Mouse (Mus musculus) midbrain, embryonic 15.5 days (tissue): ENCODE measurements at regions not wholly inside any gene's neighbourhood (a gene's known extent, or its start where the extent isn't known, plus 50 kb on each side); places are given as distances from the start of the nearest gene placed in this dataset.

Experiments used
- ATAC-seq: fragments of 200-750 bp; cut with Nextera tagmentation; replicated peaks from 2 replicates; pipeline ENCODE4 v1.8.0; 2017; ENCODE audit warnings: moderate TSS enrichment
- H3K27ac ChIP-seq: fragments of 300-500 bp; sonication (generic); 2 replicates; pipeline ENCODE4 v1.5.1; 2015; ENCODE audit warnings: mild to moderate bottlenecking, inconsistent platforms
- H3K27me3 ChIP-seq: fragments of 300-500 bp; sonication (generic); replicated peaks from 2 replicates; pipeline ENCODE4 v1.6.1; 2015; ENCODE audit warnings: inconsistent platforms
- H3K36me3 ChIP-seq: fragments of 300-500 bp; sonication (generic); replicated peaks from 2 replicates; pipeline ENCODE4 v1.6.1; 2015; ENCODE audit warnings: inconsistent platforms
- H3K4me1 ChIP-seq: fragments of 300-500 bp; sonication (generic); 2 replicates; pipeline ENCODE4 v1.6.1; 2015; ENCODE audit warnings: inconsistent platforms
- H3K4me2 ChIP-seq: fragments of 300-500 bp; sonication (generic); 2 replicates; pipeline ENCODE4 v1.6.1; 2015; ENCODE audit warnings: inconsistent platforms, mild to moderate bottlenecking, moderate library complexity
- H3K4me3 ChIP-seq: fragments of 300-500 bp; sonication (generic); 2 replicates; pipeline ENCODE4 v1.5.1; 2015; ENCODE audit warnings: mild to moderate bottlenecking, inconsistent platforms
- H3K9ac ChIP-seq: fragments of 300-500 bp; sonication (generic); 2 replicates; pipeline ENCODE4 v1.6.1; 2015; ENCODE audit warnings: mild to moderate bottlenecking, inconsistent platforms
- H3K9me3 ChIP-seq: fragments of 300-500 bp; sonication (generic); 2 replicates; pipeline ENCODE4 v1.6.1; 2016; ENCODE audit warnings: inconsistent platforms
- WGBS: fragments of 180-500 bp; shearing (Covaris S2); methylation state at CpG from one replicate; pipeline ENCODE4 v1.1.7; 2015; ENCODE audit warnings: mixed read lengths; 5-methylcytosine and 5-hydroxymethylcytosine counted together

DNA sequence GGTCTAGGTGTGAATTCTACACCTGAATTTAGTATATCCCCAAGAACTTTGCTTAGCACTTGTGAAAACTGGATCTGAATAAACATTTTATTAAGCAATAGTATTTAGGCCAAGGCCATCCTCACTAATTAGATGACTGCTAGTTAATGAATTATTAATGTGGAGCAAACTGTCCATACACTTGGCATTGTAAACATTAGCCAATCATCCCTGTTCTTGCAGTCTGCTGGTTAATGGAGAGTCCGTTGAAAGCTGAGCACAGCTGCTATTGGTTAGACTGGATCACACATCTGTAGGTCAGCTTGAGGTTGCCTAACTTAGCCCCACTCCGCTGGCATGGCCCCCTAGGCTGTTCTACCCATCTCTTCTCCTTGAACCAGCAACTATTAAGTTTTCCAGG is 826.2 kb upstream of the 4930452B06Rik start:
- Histone ChIP-seq H3K27ac (no peak overlapping the region), H3K27me3 (no peaks in the 10 kb centered on the region), H3K4me1 (no peaks in the 10 kb centered on the region), H3K9me3 (no peaks in the 10 kb centered on the region), H3K9ac (no peak overlapping the region), H3K4me2 (no peak overlapping the region), H3K36me3 (no peaks in the 10 kb centered on the region), H3K4me3 (no peak overlapping the region)
- WGBS = 88% methylated on average over 2 of the region's 2 CpGs
- no peak for ATAC-seq

DNA sequence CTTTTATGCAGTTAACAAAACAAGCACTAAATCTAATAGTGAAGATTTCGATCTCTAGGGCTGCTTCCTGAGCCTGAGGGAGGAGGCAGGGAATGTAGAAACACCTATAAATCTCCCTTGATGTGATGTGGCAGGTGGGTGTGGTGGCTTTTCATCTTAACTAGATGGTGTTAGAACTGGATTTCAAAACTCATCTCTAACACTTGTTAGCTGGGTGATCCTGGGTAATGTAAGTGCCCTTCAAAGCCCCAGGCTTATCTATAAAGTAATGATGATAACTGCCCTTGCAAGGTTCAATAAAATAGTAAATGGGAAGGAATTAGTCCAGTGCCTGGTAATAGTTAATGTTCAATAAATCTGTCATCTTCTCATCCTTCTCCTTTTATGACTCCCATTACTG is 822.5 kb upstream of the 4930452B06Rik start:
- H3K4me3 ChIP-seq = no peak overlapping the region
- no peak overlapping the region for H3K4me2 ChIP-seq
- no peak overlapping the region for H3K27ac ChIP-seq
- no peaks in the 10 kb centered on the region for H3K4me1 ChIP-seq
- no peak for ATAC-seq
- H3K9ac ChIP-seq = no peak overlapping the region
- H3K27me3 ChIP-seq = no peaks in the 10 kb centered on the region
- H3K36me3 ChIP-seq = no peaks in the 10 kb centered on the region
- H3K9me3 ChIP-seq = no peaks in the 10 kb centered on the region
- 54% methylated on average over 1 of the region's 1 CpGs for WGBS

DNA sequence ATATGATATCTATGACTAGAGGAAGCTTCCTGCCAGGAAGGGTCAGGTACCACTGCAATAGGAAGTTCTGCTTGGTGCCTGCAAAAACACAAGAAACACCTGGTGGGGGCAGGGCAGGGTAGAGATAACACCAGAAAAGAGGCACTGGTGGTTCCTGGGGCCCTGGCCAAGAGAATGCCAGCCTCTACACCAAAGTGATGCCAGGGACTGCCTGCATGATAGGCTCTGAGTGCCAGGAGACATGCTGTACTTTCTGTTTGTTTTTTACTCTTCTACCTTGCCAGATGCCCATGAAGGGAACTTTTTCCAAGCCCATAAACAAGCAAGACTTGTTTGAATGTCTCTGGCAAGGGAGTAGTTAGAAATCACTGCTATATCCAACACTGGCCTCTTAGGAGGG is 812.9 kb upstream of the 4930452B06Rik start:
- Histone ChIP-seq H3K27me3 (no peaks in the 10 kb centered on the region), H3K27ac (no peak overlapping the region), H3K4me3 (no peak overlapping the region), H3K9me3 (no peaks in the 10 kb centered on the region), H3K4me1 (0 out of 2 replicates have a peak, but pooled peaks cover 8% of the 10 kb centered on the region), H3K4me2 (no peak overlapping the region), H3K36me3 (no peaks in the 10 kb centered on the region), H3K9ac (no peak overlapping the region)
- no peak for ATAC-seq

DNA sequence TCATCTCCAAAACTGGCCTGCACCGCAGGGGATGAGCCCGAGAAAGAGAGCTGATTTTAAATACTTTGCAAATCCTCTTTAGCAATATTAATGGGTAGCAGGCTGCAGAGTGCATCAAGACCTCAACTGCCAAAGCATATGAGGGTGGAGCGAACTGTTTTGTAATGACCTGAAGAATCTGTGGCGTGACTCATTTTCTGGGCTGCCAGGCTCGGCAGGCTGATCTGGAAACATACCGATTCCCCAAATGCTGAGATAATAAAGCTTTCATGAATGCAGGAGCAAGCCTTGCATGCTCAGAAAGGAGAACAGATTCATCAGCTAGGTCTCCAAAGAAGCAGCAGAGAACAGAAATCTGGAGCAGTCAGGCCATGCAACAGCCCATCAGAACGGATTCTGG is 809.1 kb upstream of the 4930452B06Rik start:
- Histone ChIP-seq H3K9me3 (no peaks in the 10 kb centered on the region), H3K4me2 (no peak overlapping the region), H3K36me3 (no peaks in the 10 kb centered on the region), H3K27me3 (no peaks in the 10 kb centered on the region), H3K9ac (no peak overlapping the region), H3K4me3 (no peak overlapping the region), H3K4me1 (0 out of 2 replicates have a peak, but pooled peaks cover 8% of the 10 kb centered on the region), H3K27ac (no peak overlapping the region)
- WGBS = 52% methylated on average over 7 of the region's 7 CpGs
- no peak for ATAC-seq

DNA sequence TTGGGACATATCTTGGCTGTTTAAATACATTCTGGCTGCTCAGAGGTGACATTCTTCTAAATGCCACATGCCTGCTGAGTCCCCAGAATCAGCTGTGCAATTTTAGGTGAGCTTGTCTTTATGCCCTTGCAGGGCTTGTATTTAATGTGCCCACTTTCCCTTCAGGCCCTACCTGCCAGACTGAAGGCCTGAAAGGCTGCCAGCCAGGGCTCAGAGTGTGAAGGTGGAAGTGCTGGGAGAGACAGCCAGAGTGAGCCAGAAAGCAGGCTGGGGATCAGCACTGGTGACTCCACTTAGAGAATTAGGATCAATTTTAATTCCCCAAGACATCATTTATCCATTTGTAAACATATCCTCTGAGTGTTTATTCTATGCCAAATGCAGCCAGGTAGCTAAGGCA is 803.6 kb upstream of the 4930452B06Rik start:
- H3K4me2 ChIP-seq = no peak overlapping the region
- ATAC-seq = no peak

DNA sequence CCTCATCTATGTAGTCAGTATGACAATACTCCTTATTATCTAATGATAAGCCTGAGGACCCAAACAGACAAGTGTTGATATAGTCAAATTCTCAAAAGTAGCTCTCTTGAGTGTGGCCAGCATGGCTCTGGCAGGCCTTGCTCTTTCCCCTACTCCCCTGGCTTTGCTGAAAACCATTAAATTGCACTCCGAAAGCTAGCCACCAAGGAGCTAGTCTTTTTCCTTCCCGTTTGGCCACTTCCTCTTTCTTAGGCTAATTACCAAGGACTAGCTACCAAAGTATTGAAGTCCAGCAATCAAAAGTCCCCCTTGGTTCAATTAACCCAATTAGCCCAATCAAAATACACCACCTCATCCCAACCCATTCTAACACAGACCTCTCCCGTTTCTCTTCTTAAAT is 802.6 kb upstream of the 4930452B06Rik start:
- H3K36me3 ChIP-seq = no peaks in the 10 kb centered on the region
- 85% methylated on average over 3 of the region's 3 CpGs for WGBS
- no peak for ATAC-seq
- H3K27ac ChIP-seq = no peak overlapping the region
- no peak overlapping the region for H3K9ac ChIP-seq
- H3K4me1 ChIP-seq = no peaks in the 10 kb centered on the region
- H3K4me2 ChIP-seq = no peak overlapping the region
- no peaks in the 10 kb centered on the region for H3K27me3 ChIP-seq
- H3K4me3 ChIP-seq = no peak overlapping the region
- no peaks in the 10 kb centered on the region for H3K9me3 ChIP-seq

More for the DNA sequence above, 803.6 kb upstream of the 4930452B06Rik start:
- Histone ChIP-seq H3K27me3 (no peaks in the 10 kb centered on the region), H3K36me3 (no peaks in the 10 kb centered on the region), H3K27ac (no peak overlapping the region), H3K4me3 (no peak overlapping the region), H3K4me1 (0 out of 2 replicates have a peak, but pooled peaks cover 3% of the 10 kb centered on the region), H3K9ac (no peak overlapping the region), H3K9me3 (no peaks in the 10 kb centered on the region)

DNA sequence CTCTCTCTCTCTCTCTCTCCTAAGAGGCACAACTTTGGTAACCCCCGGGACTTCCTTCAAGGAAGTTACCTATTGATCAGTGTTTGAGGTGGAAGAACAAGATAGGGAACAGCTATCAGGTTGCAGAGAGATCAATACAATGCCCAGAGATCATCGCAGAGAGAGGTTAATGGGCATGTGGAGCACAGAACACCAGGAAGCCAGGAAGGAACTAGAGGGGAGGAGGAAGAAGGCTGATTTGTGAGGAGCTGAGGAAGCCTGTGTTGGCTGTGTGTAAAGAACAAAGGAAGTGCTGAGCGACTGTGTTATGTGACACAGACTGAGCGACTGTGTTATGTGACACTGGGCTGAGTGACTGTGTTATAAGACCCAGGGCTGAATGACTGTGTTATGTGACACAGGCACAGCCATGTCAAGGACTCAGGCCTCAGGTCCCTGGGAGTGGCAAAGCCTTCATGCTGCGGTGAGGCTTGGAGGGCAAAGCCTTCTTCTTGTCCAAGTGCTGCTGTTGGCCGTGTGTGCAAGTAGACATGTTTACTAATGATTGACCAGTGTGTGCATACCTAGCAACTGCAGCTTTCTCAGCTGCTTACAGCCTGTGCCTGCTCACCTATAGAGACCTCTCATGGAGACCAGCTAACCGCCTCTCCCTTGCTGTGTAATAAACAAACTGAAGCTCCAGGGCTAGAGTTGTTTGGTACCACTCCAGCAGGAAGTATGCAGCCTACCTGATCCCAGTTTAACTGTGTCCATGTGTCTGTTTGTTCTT is 801.8 kb upstream of the 4930452B06Rik start:
- ATAC-seq = no peak; the same call in 1 of the 2 replicates
- Histone ChIP-seq H3K4me2 (no peak overlapping the region), H3K4me3 (no peak overlapping the region), H3K36me3 (no peaks in the 10 kb centered on the region), H3K4me1 (no peaks in the 10 kb centered on the region), H3K9me3 (no peaks in the 10 kb centered on the region), H3K9ac (no peak overlapping the region), H3K27ac (no peak overlapping the region), H3K27me3 (no peaks in the 10 kb centered on the region)
- WGBS = 72% methylated on average over 7 of the region's 7 CpGs

DNA sequence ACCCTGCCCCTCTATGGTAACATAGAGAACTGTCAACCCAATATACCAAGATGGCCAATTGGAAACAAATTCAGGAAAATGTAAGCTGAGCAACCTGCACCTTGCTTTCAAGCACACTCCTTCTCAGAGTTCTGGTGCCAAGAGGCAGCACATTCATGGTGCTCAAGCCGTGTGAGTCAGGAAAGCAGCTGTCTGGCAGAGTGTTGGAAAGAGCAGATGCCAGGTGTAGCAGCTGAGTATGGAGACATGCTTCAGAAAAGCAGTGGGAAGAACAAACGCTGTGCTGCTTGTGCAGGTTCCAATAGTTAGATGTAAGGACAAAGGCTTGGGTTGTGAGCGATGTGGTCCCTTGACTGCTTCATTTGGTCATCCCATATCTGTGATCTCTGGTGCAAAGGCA is 794.0 kb upstream of the 4930452B06Rik start:
- H3K4me3 ChIP-seq = no peak overlapping the region
- H3K27ac ChIP-seq = no peak overlapping the region
- no peaks in the 10 kb centered on the region for H3K27me3 ChIP-seq
- WGBS = 92% methylated on average over 3 of the region's 3 CpGs
- H3K4me1 ChIP-seq = 0 out of 2 replicates have a peak, but pooled peaks cover 3% of the 10 kb centered on the region
- H3K9ac ChIP-seq = no peak overlapping the region
- no peaks in the 10 kb centered on the region for H3K36me3 ChIP-seq
- no peak overlapping the region for H3K4me2 ChIP-seq
- no peak for ATAC-seq
- H3K9me3 ChIP-seq = no peaks in the 10 kb centered on the region

DNA sequence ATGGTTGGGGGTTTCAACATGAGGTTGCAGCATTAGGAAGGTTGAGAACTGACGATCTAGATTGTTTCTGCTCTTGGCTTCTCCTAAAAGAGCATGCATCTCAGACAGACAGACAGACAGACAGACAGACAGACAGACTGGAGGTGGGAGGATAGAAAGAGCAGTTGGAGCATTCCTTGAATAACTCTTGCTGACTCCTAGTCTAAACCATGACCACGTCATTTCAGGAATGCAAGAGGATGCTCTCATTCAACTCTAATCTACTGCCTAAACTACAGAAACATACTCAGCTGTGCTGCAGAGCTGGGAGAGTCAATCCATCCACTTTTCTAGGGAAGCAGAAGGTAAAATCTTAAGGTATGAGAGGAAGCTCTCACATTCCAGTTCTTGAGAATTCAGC is 792.8 kb upstream of the 4930452B06Rik start:
- H3K36me3 ChIP-seq = no peaks in the 10 kb centered on the region
- no peaks in the 10 kb centered on the region for H3K9me3 ChIP-seq
- ATAC-seq = no peak
- no peak overlapping the region for H3K9ac ChIP-seq
- 0 out of 2 replicates have a peak, but pooled peaks cover 3% of the 10 kb centered on the region for H3K4me1 ChIP-seq
- H3K27me3 ChIP-seq = no peaks in the 10 kb centered on the region
- no peak overlapping the region for H3K4me3 ChIP-seq
- no peak overlapping the region for H3K4me2 ChIP-seq
- WGBS = 87% methylated on average over 2 of the region's 2 CpGs
- no peak overlapping the region for H3K27ac ChIP-seq

DNA sequence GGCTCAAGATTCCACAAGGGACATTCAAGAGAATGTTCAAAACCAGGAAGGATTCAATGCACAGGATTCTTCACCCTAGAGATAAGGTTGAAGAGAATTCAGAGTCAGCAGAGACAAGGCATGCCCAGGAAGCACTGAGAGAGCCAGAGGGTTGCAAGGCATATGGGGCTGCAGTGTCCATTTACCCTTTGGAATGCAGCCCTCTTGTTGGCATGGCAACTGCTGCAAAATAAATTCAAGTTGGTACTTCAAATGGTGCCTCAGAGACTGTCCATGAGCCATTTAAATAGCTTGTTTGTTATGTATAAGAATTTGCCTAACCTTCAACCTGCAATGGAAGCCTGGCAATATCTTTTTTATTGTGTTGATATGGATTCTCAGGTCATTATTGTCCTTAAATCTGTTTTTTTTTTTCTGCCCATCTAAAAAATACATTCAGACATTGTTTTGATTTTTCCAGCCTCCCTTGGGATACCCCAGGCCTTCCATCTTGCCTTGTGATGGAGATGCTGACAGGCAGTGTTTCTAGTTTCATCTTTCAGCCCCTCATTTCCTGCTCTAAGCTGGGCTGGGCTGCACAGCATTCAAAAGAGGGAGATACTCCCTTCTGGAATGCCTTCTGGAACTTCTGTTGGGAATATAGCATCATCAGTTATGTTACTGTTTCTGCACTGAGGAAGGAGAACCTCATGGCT is 791.9 kb upstream of the 4930452B06Rik start:
- no peak overlapping the region for H3K4me3 ChIP-seq
- H3K9ac ChIP-seq = no peak overlapping the region
- no peak overlapping the region for H3K27ac ChIP-seq
- H3K27me3 ChIP-seq = no peaks in the 10 kb centered on the region
- peak; percentile 54; the same call in 1 of the 2 replicates for ATAC-seq
- H3K4me1 ChIP-seq = 0 out of 2 replicates have a peak, but pooled peaks cover 3% of the 10 kb centered on the region
- no peaks in the 10 kb centered on the region for H3K36me3 ChIP-seq
- H3K9me3 ChIP-seq = no peaks in the 10 kb centered on the region
- no peak overlapping the region for H3K4me2 ChIP-seq

DNA sequence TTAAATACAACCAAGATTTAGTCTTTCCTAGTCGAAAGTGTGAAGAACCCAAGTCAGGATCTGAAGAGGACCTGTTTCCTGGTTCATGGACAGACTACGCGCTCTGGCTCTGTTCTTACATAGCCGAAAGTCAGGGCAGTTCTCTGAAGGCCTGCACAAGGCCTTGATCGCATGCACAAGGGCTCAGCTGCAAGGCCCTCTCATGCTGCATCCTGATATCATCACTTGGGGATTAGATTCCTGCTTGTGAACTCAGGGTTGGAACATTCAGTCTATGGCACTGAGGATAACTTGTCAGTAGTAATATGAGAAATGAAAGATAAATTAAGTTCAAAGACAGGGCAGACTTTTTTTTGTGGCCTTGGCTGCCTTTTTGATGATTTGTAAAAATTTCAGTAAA is 789.9 kb upstream of the 4930452B06Rik start:
- Histone ChIP-seq H3K4me2 (no peak overlapping the region), H3K9ac (no peak overlapping the region)
- ATAC-seq = no peak

DNA sequence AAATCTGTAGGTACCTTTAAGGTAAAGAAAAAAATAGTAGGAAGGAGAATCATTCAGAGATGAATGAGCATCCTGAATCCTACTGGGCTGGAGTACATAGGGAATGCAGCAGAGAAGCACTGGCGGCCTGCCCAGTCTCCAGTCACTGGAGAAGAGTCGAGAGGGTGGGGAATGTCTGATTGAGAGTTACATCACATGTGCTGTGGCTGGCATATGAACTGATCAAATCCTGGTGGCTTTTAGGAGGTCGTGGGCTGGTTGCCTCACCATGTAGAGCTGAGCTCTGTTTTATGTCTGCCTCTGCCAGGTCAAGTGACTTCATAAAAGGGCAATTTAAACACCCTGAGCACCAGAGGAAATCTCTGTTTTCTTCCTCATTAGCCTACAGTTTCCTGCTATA is 783.9 kb upstream of the 4930452B06Rik start:
- no peaks in the 10 kb centered on the region for H3K36me3 ChIP-seq
- ATAC-seq = no peak
- H3K9me3 ChIP-seq = no peaks in the 10 kb centered on the region
- no peaks in the 10 kb centered on the region for H3K4me1 ChIP-seq
- no peak overlapping the region for H3K4me3 ChIP-seq
- no peak overlapping the region for H3K9ac ChIP-seq
- H3K27me3 ChIP-seq = no peaks in the 10 kb centered on the region
- no peak overlapping the region for H3K27ac ChIP-seq
- 58% methylated on average over 3 of the region's 3 CpGs for WGBS
- H3K4me2 ChIP-seq = no peak overlapping the region

More for the DNA sequence above, 789.9 kb upstream of the 4930452B06Rik start:
- Histone ChIP-seq H3K36me3 (no peaks in the 10 kb centered on the region), H3K4me1 (0 out of 2 replicates have a peak, but pooled peaks cover 3% of the 10 kb centered on the region), H3K27ac (no peak overlapping the region), H3K27me3 (no peaks in the 10 kb centered on the region), H3K9me3 (no peaks in the 10 kb centered on the region), H3K4me3 (no peak overlapping the region)
- 93% methylated on average over 5 of the region's 5 CpGs for WGBS

DNA sequence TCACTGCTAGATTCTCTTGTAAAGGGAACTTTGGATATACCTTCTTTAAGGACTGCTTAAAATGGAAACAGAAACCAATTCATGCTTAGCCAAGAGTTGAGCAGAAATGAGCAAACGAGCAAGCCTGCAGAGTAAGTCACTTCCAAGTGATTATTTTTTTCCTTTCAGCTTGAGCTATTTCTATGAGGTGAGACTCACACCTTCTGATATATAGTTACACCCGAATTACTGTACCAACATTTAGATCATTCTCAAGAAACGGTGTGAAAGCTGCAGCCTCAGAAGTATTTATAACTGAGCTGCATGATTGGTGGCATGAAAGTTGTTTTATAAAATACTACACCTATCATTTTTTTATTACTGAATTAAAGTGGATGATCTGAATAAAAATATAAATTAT is 771.9 kb upstream of the 4930452B06Rik start:
- WGBS = 71% methylated on average over 3 of the region's 3 CpGs
- no peak overlapping the region for H3K4me3 ChIP-seq
- no peak overlapping the region for H3K27ac ChIP-seq
- H3K4me1 ChIP-seq = no peaks in the 10 kb centered on the region
- no peak for ATAC-seq
- H3K9me3 ChIP-seq = no peaks in the 10 kb centered on the region
- no peak overlapping the region for H3K4me2 ChIP-seq
- H3K9ac ChIP-seq = no peak overlapping the region
- H3K36me3 ChIP-seq = no peaks in the 10 kb centered on the region
- H3K27me3 ChIP-seq = no peaks in the 10 kb centered on the region
